Mouse (Mus musculus): Measurements from ENCODE around the gene Prune1.

Gene Prune1

GRCm38 (mm10) chr3:95307100-95307499 is 25.2 kb upstream of the Prune1 start, which contains the start of gene Anxa9:
Anxa9 (minus strand) TSS chr3:95307176.
- in situ Hi-C loops (cut with MboI; ENCODE audit: low sequenced_read_pairs) = no loop called here

GRCm38 (mm10) chr3:95306244-95306643 is 24.4 kb upstream of the Prune1 start:
- in situ Hi-C loops (cut with MboI; ENCODE audit: low sequenced_read_pairs) = no loop called here

- in situ Hi-C loops (cut with MboI; ENCODE audit: low sequenced_read_pairs) = no loop called here
Measured at GRCm38 (mm10) chr3:95301204-95301796, 19.4 kb upstream of the Prune1 start.

GRCm38 (mm10) chr3:95298018-95298417 is 16.1 kb upstream of the Prune1 start:
- in situ Hi-C loops (cut with MboI; ENCODE audit: low sequenced_read_pairs) = no loop called here

GRCm38 (mm10) chr3:95296103-95296469 is 14.2 kb upstream of the Prune1 start:
- in situ Hi-C loops (cut with MboI; ENCODE audit: low sequenced_read_pairs) = no loop called here

GRCm38 (mm10) chr3:95295321-95296102 is 13.6 kb upstream of the Prune1 start:
- in situ Hi-C loops (cut with MboI; ENCODE audit: low sequenced_read_pairs) = no loop called here

- in situ Hi-C loops (cut with MboI; ENCODE audit: low sequenced_read_pairs) = no loop called here
Measured at GRCm38 (mm10) chr3:95294718-95295117, 12.8 kb upstream of the Prune1 start.

- in situ Hi-C loops (cut with MboI; ENCODE audit: low sequenced_read_pairs) = no loop called here
Measured at GRCm38 (mm10) chr3:95294316-95294715, 12.4 kb upstream of the Prune1 start.

- in situ Hi-C loops (cut with MboI; ENCODE audit: low sequenced_read_pairs) = no loop called here
Measured at GRCm38 (mm10) chr3:95293537-95293936, 11.7 kb upstream of the Prune1 start.

GRCm38 (mm10) chr3:95292899-95293298 is 11.0 kb upstream of the Prune1 start:
- in situ Hi-C loops (cut with MboI; ENCODE audit: low sequenced_read_pairs) = no loop called here

- in situ Hi-C loops (cut with MboI; ENCODE audit: low sequenced_read_pairs) = no loop called here
Measured at GRCm38 (mm10) chr3:95291041-95291440, 9.2 kb upstream of the Prune1 start.

- in situ Hi-C loops (cut with MboI; ENCODE audit: low sequenced_read_pairs) = no loop called here
Measured at GRCm38 (mm10) chr3:95290156-95290555, 8.3 kb upstream of the Prune1 start.

GRCm38 (mm10) chr3:95289419-95289818 is 7.5 kb upstream of the Prune1 start:
- in situ Hi-C loops (cut with MboI; ENCODE audit: low sequenced_read_pairs) = no loop called here

GRCm38 (mm10) chr3:95287541-95287940 is 5.7 kb upstream of the Prune1 start:
- in situ Hi-C loops (cut with MboI; ENCODE audit: low sequenced_read_pairs) = no loop called here

- in situ Hi-C loops (cut with MboI; ENCODE audit: low sequenced_read_pairs) = no loop called here
Measured at GRCm38 (mm10) chr3:95286510-95286909, 4.6 kb upstream of the Prune1 start.

GRCm38 (mm10) chr3:95286011-95286410 is 4.1 kb upstream of the Prune1 start:
- in situ Hi-C loops (cut with MboI; ENCODE audit: low sequenced_read_pairs) = no loop called here

- in situ Hi-C loops (cut with MboI; ENCODE audit: low sequenced_read_pairs) = no loop called here
Measured at GRCm38 (mm10) chr3:95285390-95285789, 3.5 kb upstream of the Prune1 start.

- in situ Hi-C loops (cut with MboI; ENCODE audit: low sequenced_read_pairs) = no loop called here
Measured at GRCm38 (mm10) chr3:95284501-95285281, 2.8 kb upstream of the Prune1 start.

GRCm38 (mm10) chr3:95284062-95284461 is 2.2 kb upstream of the Prune1 start:
- in situ Hi-C loops (cut with MboI; ENCODE audit: low sequenced_read_pairs) = no loop called here

GRCm38 (mm10) chr3:95283589-95283941 is 1.7 kb upstream of the Prune1 start:
- in situ Hi-C loops (cut with MboI; ENCODE audit: low sequenced_read_pairs) = no loop called here

- in situ Hi-C loops (cut with MboI; ENCODE audit: low sequenced_read_pairs) = no loop called here
Measured at GRCm38 (mm10) chr3:95282865-95283588, 1.2 kb upstream of the Prune1 start.
